Mouse (Mus musculus): ENCODE measurements around the gene Emp1.

Emp1 gene

GRCm38 (mm10) chr6:135362459-135363159 lies at the start of gene Emp1:
Emp1 (plus strand) TSS chr6:135362545.
- in situ Hi-C loops (cut with MboI; ENCODE audit: unreplicated experiment in 2 of 2), result loop anchor here in 1 of 2 experiments (5.0 kb wide), 1 partner anchor 35 kb away; no protein-coding TSS in a partner anchor

GRCm38 (mm10) chr6:135313981-135314380 lies 48.4 kb upstream of the Emp1 start:
- in situ Hi-C loops (cut with MboI; ENCODE audit: unreplicated experiment in 2 of 2), result no loop called here

- in situ Hi-C loops (cut with MboI; ENCODE audit: unreplicated experiment in 2 of 2), result loop anchor here in 1 of 2 experiments (5.0 kb wide), 1 partner anchor 39 kb away; no protein-coding TSS in a partner anchor
Observed at GRCm38 (mm10) chr6:135316141-135316540, 46.2 kb upstream of the Emp1 start.

- in situ Hi-C loops (cut with MboI; ENCODE audit: unreplicated experiment in 2 of 2), result loop anchor here in 1 of 2 experiments (5.0 kb wide), 1 partner anchor 42 kb away; no protein-coding TSS in a partner anchor
Observed at GRCm38 (mm10) chr6:135319431-135319933, 42.9 kb upstream of the Emp1 start.

GRCm38 (mm10) chr6:135322749-135323148 lies 39.6 kb upstream of the Emp1 start:
- in situ Hi-C loops (cut with MboI; ENCODE audit: unreplicated experiment in 2 of 2), result no loop called here

GRCm38 (mm10) chr6:135323311-135323982 lies 38.9 kb upstream of the Emp1 start:
- in situ Hi-C loops (cut with MboI; ENCODE audit: unreplicated experiment in 2 of 2), result no loop called here

GRCm38 (mm10) chr6:135324111-135324510 lies 38.2 kb upstream of the Emp1 start:
- in situ Hi-C loops (cut with MboI; ENCODE audit: unreplicated experiment in 2 of 2), result no loop called here

GRCm38 (mm10) chr6:135324686-135325300 lies 37.6 kb upstream of the Emp1 start:
- in situ Hi-C loops (cut with MboI; ENCODE audit: unreplicated experiment in 2 of 2), result loop anchor here in 1 of 2 experiments (5.0 kb wide), 2 partner anchors 38 to 52 kb away; partner anchors contain the start of gene Emp1

- in situ Hi-C loops (cut with MboI; ENCODE audit: unreplicated experiment in 2 of 2), result loop anchor here in 1 of 2 experiments (5.0 kb wide), 2 partner anchors 35 to 55 kb away; partner anchors contain the start of gene Emp1
Observed at GRCm38 (mm10) chr6:135326847-135327246, 35.5 kb upstream of the Emp1 start.

GRCm38 (mm10) chr6:135331916-135332315 lies 30.4 kb upstream of the Emp1 start:
- in situ Hi-C loops (cut with MboI; ENCODE audit: unreplicated experiment in 2 of 2), result no loop called here

GRCm38 (mm10) chr6:135332737-135333281 lies 29.5 kb upstream of the Emp1 start:
- in situ Hi-C loops (cut with MboI; ENCODE audit: unreplicated experiment in 2 of 2), result no loop called here

- in situ Hi-C loops (cut with MboI; ENCODE audit: unreplicated experiment in 2 of 2), result no loop called here
Observed at GRCm38 (mm10) chr6:135333994-135334651, 28.2 kb upstream of the Emp1 start.

GRCm38 (mm10) chr6:135336376-135336775 lies 26.0 kb upstream of the Emp1 start:
- in situ Hi-C loops (cut with MboI; ENCODE audit: unreplicated experiment in 2 of 2), result no loop called here

- in situ Hi-C loops (cut with MboI; ENCODE audit: unreplicated experiment in 2 of 2), result no loop called here
Observed at GRCm38 (mm10) chr6:135340355-135341075, 21.8 kb upstream of the Emp1 start.

GRCm38 (mm10) chr6:135341076-135341378 lies 21.3 kb upstream of the Emp1 start:
- in situ Hi-C loops (cut with MboI; ENCODE audit: unreplicated experiment in 2 of 2), result no loop called here

GRCm38 (mm10) chr6:135351638-135352302 lies 10.6 kb upstream of the Emp1 start:
- in situ Hi-C loops (cut with MboI; ENCODE audit: unreplicated experiment in 2 of 2), result no loop called here

GRCm38 (mm10) chr6:135352537-135352936 lies 9.8 kb upstream of the Emp1 start:
- in situ Hi-C loops (cut with MboI; ENCODE audit: unreplicated experiment in 2 of 2), result no loop called here

GRCm38 (mm10) chr6:135354953-135355352 lies 7.4 kb upstream of the Emp1 start:
- in situ Hi-C loops (cut with MboI; ENCODE audit: unreplicated experiment in 2 of 2), result no loop called here

- in situ Hi-C loops (cut with MboI; ENCODE audit: unreplicated experiment in 2 of 2), result loop anchor here in 1 of 2 experiments (5.0 kb wide), 1 partner anchor 33 kb away; no protein-coding TSS in a partner anchor
Observed at GRCm38 (mm10) chr6:135360331-135360730, 2.0 kb upstream of the Emp1 start.
